Mouse (Mus musculus) embryonic fibroblast, embryonic 13.5 days (primary cell): ENCODE results near the gene Olfr819. TPM values are rescaled to one million over a fixed set of nuclear protein-coding genes. Genes with fewer than 3 reads are reported as not detected.
"Not testable (repeated sequence)": the region's sequence is repeated elsewhere in the genome, so short reads cannot be mapped to it uniquely, and the experiment has no call there.

Experiments
- H3K27ac ChIP-seq: 2 replicates; pipeline ENCODE4 v1.5.1; 2012; ENCODE audit warnings: low read length, control low read depth, inconsistent platforms; ENCODE audit not compliant: insufficient read depth
- H3K4me1 ChIP-seq: 2 replicates; pipeline ENCODE4 v1.6.1; 2011; ENCODE audit warnings: low read length; ENCODE audit not compliant: control insufficient read depth, insufficient read depth
- H3K4me3 ChIP-seq: 2 replicates; pipeline ENCODE4 v1.5.1; 2011; ENCODE audit warnings: mild to moderate bottlenecking, control low read depth, low read length; ENCODE audit not compliant: insufficient read depth
- CTCF ChIP-seq: IDR thresholded peaks from 2 replicates; pipeline ENCODE4 v1.5.1; 2011; ENCODE audit warnings: mild to moderate bottlenecking, control low read depth, low read length, moderate library complexity, borderline replicate concordance; ENCODE audit not compliant: insufficient read depth
- POLR2A ChIP-seq: IDR thresholded peaks from 2 replicates; pipeline ENCODE4 v1.6.1; 2011; ENCODE audit warnings: low read depth, mild to moderate bottlenecking, control low read depth, low read length, moderate library complexity
- polyA plus RNA-seq: library from polyadenylated mRNA; stranded (reverse); fragments of >200 nt; gene quantifications from 2 replicates; pipeline ENCODE4 v1.2.4, GENCODE M21; 2011; ENCODE audit warnings: low read depth; ENCODE audit not compliant: missing spikeins, insufficient read length

The Olfr819 gene
- polyA plus RNA-seq, result not detected in 2 replicates

DNA sequence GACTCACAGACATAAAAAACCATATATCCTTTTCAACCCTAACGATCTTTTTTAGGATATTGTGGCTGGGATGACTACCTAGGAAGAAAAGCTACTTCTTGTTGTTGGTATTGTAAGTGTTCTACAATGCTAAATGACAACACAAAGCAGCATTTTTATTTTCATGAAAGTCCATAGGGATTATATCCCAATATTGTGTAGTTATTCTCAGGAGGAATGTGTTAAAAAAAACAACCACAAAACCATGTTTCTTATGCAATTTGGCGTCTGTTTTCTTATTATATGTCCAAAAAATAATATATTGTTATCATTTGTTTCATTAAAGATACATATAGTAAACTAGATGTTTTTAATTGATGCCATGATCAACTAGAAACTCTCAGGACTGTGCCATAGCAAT lies at the start of gene Olfr819:
Olfr819 (minus strand) TSS at position 101 of the 400 bp plus-strand sequence.
- H3K4me1 ChIP-seq, H3K27ac ChIP-seq, H3K4me3 ChIP-seq: not testable (repeated sequence)

- Histone ChIP-seq H3K4me3 (no peak within 1 kb of the TSS), H3K4me1 (no peaks in the 10 kb centered on the region), H3K27ac (no peak within 1 kb of the TSS)
- no peak for TF ChIP-seq CTCF
- no peak for TF ChIP-seq POLR2A
Measured at GRCm38 (mm10) chr10:130012321-130012720, 45.3 kb upstream of the Olfr819 start, which contains the start of gene Olfr820. Olfr820 (plus strand) TSS chr10:130012621.

DNA sequence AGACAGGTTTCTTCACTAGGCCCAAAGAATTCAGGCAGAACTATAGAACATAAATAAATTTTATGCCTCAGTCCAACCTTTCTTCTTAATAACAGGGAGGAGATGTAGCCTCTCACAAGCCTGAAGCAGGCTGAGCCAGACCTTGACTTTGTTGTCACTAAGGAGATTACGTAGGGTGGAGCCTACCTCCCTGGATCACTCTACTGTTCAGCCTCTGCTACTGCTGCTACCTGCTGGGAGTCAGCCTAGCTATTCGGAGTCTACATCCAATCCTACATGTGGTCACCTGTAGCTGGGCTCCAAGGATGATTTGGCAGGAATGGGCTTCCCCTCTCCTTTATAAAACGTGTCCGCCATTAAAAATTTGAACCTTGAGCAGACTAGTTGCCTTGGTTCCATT lies 38.3 kb upstream of the Olfr819 start:
- not testable (repeated sequence) for H3K4me1 ChIP-seq, H3K4me3 ChIP-seq, H3K27ac ChIP-seq

GRCm38 (mm10) chr10:130004104-130004503 lies 37.0 kb upstream of the Olfr819 start:
- H3K4me1 ChIP-seq, H3K4me3 ChIP-seq, H3K27ac ChIP-seq: not testable (repeated sequence)

GRCm38 (mm10) chr10:129984962-129985361 lies 17.9 kb upstream of the Olfr819 start, which contains the start of gene Gm10310:
Gm10310 (minus strand) TSS chr10:129985062.
- H3K4me3 ChIP-seq, H3K4me1 ChIP-seq, H3K27ac ChIP-seq: not testable (repeated sequence)

- H3K4me1 ChIP-seq, H3K4me3 ChIP-seq, H3K27ac ChIP-seq: not testable (repeated sequence)
Measured at GRCm38 (mm10) chr10:129981867-129982266, 14.8 kb upstream of the Olfr819 start.

GRCm38 (mm10) chr10:129976040-129976439 lies 9.0 kb upstream of the Olfr819 start, which contains the start of gene Olfr247:
Olfr247 (minus strand) TSS chr10:129976140.
- not testable (repeated sequence) for H3K27ac ChIP-seq, H3K4me1 ChIP-seq, H3K4me3 ChIP-seq

- H3K4me3 ChIP-seq, H3K4me1 ChIP-seq, H3K27ac ChIP-seq: not testable (repeated sequence)
Measured at GRCm38 (mm10) chr10:129972994-129973393, 5.9 kb upstream of the Olfr819 start.

GRCm38 (mm10) chr10:129966232-129966631 lies 834 bp downstream of the Olfr819 start:
- H3K27ac ChIP-seq, H3K4me3 ChIP-seq, H3K4me1 ChIP-seq: not testable (repeated sequence)

- no peaks in the 10 kb centered on the region for H3K4me1 ChIP-seq
- H3K27ac ChIP-seq, result no peak within 1 kb of the TSS
- H3K4me3 ChIP-seq, result no peak within 1 kb of the TSS
- TF ChIP-seq POLR2A (no peak), CTCF (no peak)
Measured at GRCm38 (mm10) chr10:129949000-129949399, 18.1 kb downstream of the Olfr819 start, which contains the start of gene Olfr818. Olfr818 (minus strand) TSS chr10:129949100.

GRCm38 (mm10) chr10:129915497-129915896 lies 51.6 kb downstream of the Olfr819 start, which contains the start of gene Olfr816:
Olfr816 (minus strand) TSS chr10:129915597.
- Histone ChIP-seq H3K4me3 (no peak within 1 kb of the TSS), H3K4me1 (no peaks in the 10 kb centered on the region), H3K27ac (no peak within 1 kb of the TSS)
- TF ChIP-seq CTCF, result no peak
- TF ChIP-seq POLR2A, result no peak

Other genes starting within 250 kb of the Olfr819 start
- gene Olfr805, start 237.9 kb downstream of the Olfr819 start, polyA plus RNA-seq, result not detected in 2 replicates
- not detected in 2 replicates for gene Olfr806, start 225.3 kb downstream of the Olfr819 start, polyA plus RNA-seq
- not detected in 2 replicates for gene Olfr807, start 209.5 kb downstream of the Olfr819 start, polyA plus RNA-seq
- not detected in 2 replicates for gene Olfr808, start 201.8 kb downstream of the Olfr819 start, polyA plus RNA-seq
- gene Olfr809, start 192.6 kb downstream of the Olfr819 start, polyA plus RNA-seq, result not detected in 2 replicates
- gene Olfr810, start 172.3 kb downstream of the Olfr819 start, polyA plus RNA-seq, result not detected in 2 replicates
- gene Olfr811, start 162.9 kb downstream of the Olfr819 start, polyA plus RNA-seq, result not detected in 2 replicates
- gene Olfr812, start 121.2 kb downstream of the Olfr819 start, polyA plus RNA-seq, result not detected in 2 replicates
- gene Olfr813, start 111.9 kb downstream of the Olfr819 start, polyA plus RNA-seq, result not detected in 2 replicates
- not detected in 2 replicates for gene Olfr814, start 87.4 kb downstream of the Olfr819 start, polyA plus RNA-seq
- not detected in 2 replicates for gene Olfr815, start 61.4 kb downstream of the Olfr819 start, polyA plus RNA-seq
- gene Olfr816, start 51.7 kb downstream of the Olfr819 start, polyA plus RNA-seq, result not detected in 2 replicates
- not detected in 2 replicates for gene Olfr818, start 18.2 kb downstream of the Olfr819 start, polyA plus RNA-seq
- gene Olfr247, start 8.9 kb upstream of the Olfr819 start, polyA plus RNA-seq, result not detected in 2 replicates
- not detected in 2 replicates for gene Gm10310, start 17.8 kb upstream of the Olfr819 start, polyA plus RNA-seq
- gene Olfr820, start 45.4 kb upstream of the Olfr819 start, polyA plus RNA-seq, result not detected in 2 replicates
- gene Olfr821, start 63.1 kb upstream of the Olfr819 start, polyA plus RNA-seq, result not detected in 2 replicates
- not detected in 2 replicates for gene Olfr822, start 103.9 kb upstream of the Olfr819 start, polyA plus RNA-seq
- gene Olfr823, start 148.1 kb upstream of the Olfr819 start, polyA plus RNA-seq, result not detected in 2 replicates
- gene Olfr824, start 162.7 kb upstream of the Olfr819 start, polyA plus RNA-seq, result not detected in 2 replicates
- not detected in 2 replicates for gene Olfr825, start 199.5 kb upstream of the Olfr819 start, polyA plus RNA-seq
- not detected in 2 replicates for gene Olfr826, start 216.9 kb upstream of the Olfr819 start, polyA plus RNA-seq
- gene Olfr827, start 247.1 kb upstream of the Olfr819 start, polyA plus RNA-seq, result not detected in 2 replicates